Mouse (Mus musculus) neutrophil, adult 65 days (primary cell): Measurements from ENCODE around the gene Magea4. TPM values are rescaled to one million over a fixed set of nuclear protein-coding genes. Genes with fewer than 3 reads are reported as not detected.

Experiments
- total RNA-seq: library from RNA; stranded (reverse); gene quantifications from 2 replicates; pipeline ENCODE4 v1.2.4, GENCODE M21; 2023

Magea4 gene
- total RNA-seq = not detected in 2 replicates

GRCm38 (mm10) chrX:72221717-72222116 lies at the start of gene Magea4:
Gene Magea4 (plus strand): TSS chrX:72222017.

Other genes starting within 250 kb of the Magea4 start
- not detected in 2 replicates for gene Fate1, start 249.0 kb upstream of the Magea4 start, total RNA-seq
- gene Cnga2, start 230.2 kb upstream of the Magea4 start, total RNA-seq = not detected in 2 replicates
- not detected in 2 replicates for gene Gabre, start 52.8 kb downstream of the Magea4 start, total RNA-seq
- gene Magea10, start 164.8 kb downstream of the Magea4 start, total RNA-seq = not detected in 2 replicates